Mouse (Mus musculus): ENCODE results near the gene Nxt1. TPM values are rescaled to one million over a fixed set of nuclear protein-coding genes. Genes with fewer than 3 reads are reported as not detected.

Gene Nxt1
- 58.2 TPM for polyA plus RNA-seq (2017; shearing (Covaris generic))

DNA sequence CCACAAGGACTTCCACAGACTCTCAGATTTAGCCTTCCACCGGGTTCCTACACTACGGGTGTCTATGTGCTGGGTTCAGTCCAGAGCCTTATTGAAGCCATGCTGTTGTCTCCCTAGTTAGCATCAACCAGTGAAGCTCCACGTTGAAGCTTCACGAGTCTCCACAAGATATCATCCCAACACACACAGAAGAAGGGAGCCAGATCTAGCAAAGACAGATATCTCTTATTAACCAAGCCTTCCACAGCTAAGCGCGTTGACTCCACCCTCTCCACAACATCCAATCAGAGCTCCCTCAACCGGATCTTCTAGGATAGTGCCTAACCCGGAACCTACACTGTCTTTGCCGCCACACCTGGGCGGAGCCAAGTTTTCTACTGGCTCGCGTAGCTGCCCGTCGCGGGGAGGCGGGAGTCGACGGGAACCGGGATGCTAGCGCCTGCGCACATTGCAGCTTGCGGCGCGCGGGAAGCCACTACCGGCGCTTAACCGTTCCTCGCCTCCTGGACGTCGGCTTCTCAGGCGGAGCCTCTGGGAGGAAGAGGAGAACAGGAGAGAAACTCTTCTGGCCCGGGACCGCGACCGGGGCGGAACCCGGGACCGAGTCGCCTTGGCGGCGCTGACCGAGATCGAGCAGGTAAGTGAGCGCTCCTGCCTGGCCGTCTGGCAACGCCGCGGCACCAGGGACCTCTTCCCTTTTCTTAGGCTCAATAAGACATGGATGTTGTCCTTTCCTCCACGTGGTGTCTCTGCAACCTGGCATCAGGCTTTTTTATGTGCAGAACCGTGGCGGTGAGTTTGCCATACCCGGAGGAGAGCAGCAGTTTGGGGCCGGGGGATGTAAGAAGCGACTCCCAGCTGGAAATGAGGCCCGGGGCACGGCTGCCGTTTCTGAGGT, at the start of gene Nxt1:
Gene Nxt1, plus strand, starts transcription at position 403 of the 898 bp plus-strand sequence.

GRCm38 (mm10) chr2:148680775-148681291, 8.4 kb downstream of the Nxt1 start, which contains the start of gene Gzf1:
Gene Gzf1 (plus strand): TSS chr2:148681023.

Other genes starting within 250 kb of the Nxt1 start
- 0.12 TPM for gene Cd93, start 229.0 kb upstream of the Nxt1 start, polyA plus RNA-seq (2017; shearing (Covaris generic))
- gene Gzf1, start 8.4 kb downstream of the Nxt1 start, polyA plus RNA-seq (2017; shearing (Covaris generic)) = 11.7 TPM
- gene Napb, start 59.9 kb downstream of the Nxt1 start, polyA plus RNA-seq (2017; shearing (Covaris generic)) = 1.6 TPM
- gene Cstl1, start 77.8 kb downstream of the Nxt1 start, polyA plus RNA-seq (2017; shearing (Covaris generic)) = not detected
- gene Cst11, start 98.9 kb downstream of the Nxt1 start, polyA plus RNA-seq (2017; shearing (Covaris generic)) = not detected
- not detected for gene 8030411F24Rik, start 109.4 kb downstream of the Nxt1 start, polyA plus RNA-seq (2017; shearing (Covaris generic))
- not detected for gene Cst12, start 116.8 kb downstream of the Nxt1 start, polyA plus RNA-seq (2017; shearing (Covaris generic))
- not detected for gene Cst8, start 126.2 kb downstream of the Nxt1 start, polyA plus RNA-seq (2017; shearing (Covaris generic))
- gene Cst13, start 147.5 kb downstream of the Nxt1 start, polyA plus RNA-seq (2017; shearing (Covaris generic)) = not detected
- gene Cst9, start 162.5 kb downstream of the Nxt1 start, polyA plus RNA-seq (2017; shearing (Covaris generic)) = not detected
- not detected for gene 9230104L09Rik, start 192.4 kb downstream of the Nxt1 start, polyA plus RNA-seq (2017; shearing (Covaris generic))
- 140 TPM for gene Cst3, start 203.1 kb downstream of the Nxt1 start, polyA plus RNA-seq (2017; shearing (Covaris generic))

Data from CD4-positive, CD25-positive, alpha-beta regulatory T cell (primary cell).